Mouse (Mus musculus): Measurements from ENCODE around the gene Tcp11l2. TPM values are rescaled to one million over a fixed set of nuclear protein-coding genes. Genes with fewer than 3 reads are reported as not detected.
A peak's percentile ranks its signal among the peaks of the same experiment; 100 is the strongest.

Tcp11l2 gene
- total and polyA plus RNA-seq, 2 experiments from 2014 or later: 52.4 to 57.3 TPM

DNA sequence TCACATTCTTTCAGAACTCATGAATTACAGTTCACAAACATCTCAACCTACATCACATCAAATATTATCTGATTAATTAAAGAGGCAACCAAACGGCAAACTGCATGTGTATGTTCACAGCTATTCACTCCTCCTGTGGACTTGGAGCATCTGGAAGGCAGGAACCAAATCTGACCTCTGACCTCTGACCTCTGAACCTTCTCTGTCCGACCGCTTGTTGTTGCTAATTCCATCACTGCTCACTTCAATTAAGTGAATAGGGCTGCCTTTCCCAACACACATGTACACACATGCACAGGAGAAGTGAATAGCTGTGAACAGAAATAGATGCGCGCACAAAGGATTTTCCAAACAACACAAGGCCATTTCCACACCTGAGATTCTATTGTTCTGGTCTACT, 14.3 kb upstream of the Tcp11l2 start:
- DNase-seq (ENCODE audit: low spot score) (no peak), ATAC-seq (ENCODE audit: insufficient read depth, low read depth) (no peak)
- no peaks in the 10 kb centered on the region for H3K36me3 ChIP-seq (replicated peaks; ENCODE audit: control insufficient read depth, insufficient read depth, low read length)
- no peak overlapping the region for H3K4me2 ChIP-seq (ENCODE audit: low read depth, low read length)
- no peaks in the 10 kb centered on the region for H3K9me3 ChIP-seq (replicated peaks; ENCODE audit: control insufficient read depth, low read length)
- no peak overlapping the region for H3K27ac ChIP-seq (ENCODE audit: low read depth)
- no peak for TF ChIP-seq EP300 (IDR thresholded peaks at IDR 0.05; ENCODE audit: low read depth)
- no peak for TF ChIP-seq CTCF (IDR thresholded peaks at IDR 0.05; ENCODE audit: low read depth)
- peaks cover 3% of the 10 kb centered on the region; the same call in 1 of the 2 replicates for H3K4me1 ChIP-seq (ENCODE audit: control insufficient read depth, insufficient read depth)
- WGBS: 72% methylated on average over 5 of the region's 5 CpGs
- no peak overlapping the region for H3K9ac ChIP-seq (replicated peaks; ENCODE audit: low read depth, low read length)
- H3K27me3 ChIP-seq (ENCODE audit: control insufficient read depth, insufficient read depth, low read length): no peaks in the 10 kb centered on the region
- no peak overlapping the region for H3K4me3 ChIP-seq (ENCODE audit: low read depth, low read length)

DNA sequence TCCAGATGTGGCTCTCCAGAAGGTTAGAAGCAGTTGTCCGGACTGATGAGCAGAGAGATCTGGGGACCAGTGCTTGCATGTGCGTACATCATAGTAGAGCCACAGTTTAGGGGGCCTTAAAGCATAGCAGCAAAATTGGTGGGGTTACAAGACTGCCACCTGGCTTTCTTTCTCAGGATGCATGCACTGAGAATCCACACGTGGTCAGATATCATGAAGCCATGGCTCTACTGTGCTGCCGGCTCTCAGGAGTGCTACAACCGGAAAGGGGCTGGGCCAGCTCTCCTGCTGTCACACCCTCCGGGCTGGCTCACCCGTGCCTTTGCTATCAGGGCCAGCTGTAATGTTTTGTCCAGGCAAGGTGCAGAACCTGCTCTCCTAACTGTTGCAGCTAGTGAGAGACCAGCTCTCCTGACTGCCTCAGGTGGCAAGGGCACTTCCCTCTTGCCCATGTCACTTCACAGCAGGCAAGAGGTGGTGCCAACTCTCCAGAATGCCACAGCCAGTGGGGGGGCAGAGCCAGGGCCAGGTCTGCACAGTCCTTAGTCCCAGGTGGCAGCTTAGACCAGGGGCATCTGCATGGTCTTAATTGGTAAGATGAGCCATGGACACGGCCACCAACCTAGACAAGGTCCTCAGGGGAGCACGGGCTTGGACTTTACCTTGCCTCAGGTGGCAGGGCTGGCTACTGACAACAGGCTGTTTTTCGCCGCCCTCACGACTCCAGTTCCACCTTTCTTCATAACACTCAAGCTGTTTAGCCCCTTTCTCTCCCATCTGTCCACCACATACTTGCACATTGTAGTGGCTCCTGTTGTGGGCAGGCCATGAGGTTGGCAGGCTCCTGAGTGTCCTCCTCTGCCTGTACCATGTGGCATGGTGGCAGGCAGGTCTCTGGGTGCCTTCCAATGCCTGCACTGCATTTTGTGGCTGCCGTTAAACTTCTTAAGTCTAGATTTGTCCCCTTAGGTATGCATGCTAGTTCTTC, 13.6 kb upstream of the Tcp11l2 start:
- no peaks in the 10 kb centered on the region for H3K36me3 ChIP-seq (replicated peaks; ENCODE audit: control insufficient read depth, insufficient read depth, low read length)
- H3K9me3 ChIP-seq (replicated peaks; ENCODE audit: control insufficient read depth, low read length): no peaks in the 10 kb centered on the region
- 58% methylated on average over 13 of the region's 13 CpGs for WGBS
- H3K4me1 ChIP-seq (ENCODE audit: control insufficient read depth, insufficient read depth): peaks cover 3% of the 10 kb centered on the region; the same call in 1 of the 2 replicates
- no peak overlapping the region for H3K9ac ChIP-seq (replicated peaks; ENCODE audit: low read depth, low read length)
- peak; percentile 87 for ATAC-seq (ENCODE audit: insufficient read depth, low read depth)
- H3K27ac ChIP-seq (ENCODE audit: low read depth): no peak overlapping the region
- H3K27me3 ChIP-seq (ENCODE audit: control insufficient read depth, insufficient read depth, low read length): no peaks in the 10 kb centered on the region
- peak; percentile 61 for DNase-seq (ENCODE audit: low spot score)
- no peak overlapping the region for H3K4me2 ChIP-seq (ENCODE audit: low read depth, low read length)
- no peak overlapping the region for H3K4me3 ChIP-seq (ENCODE audit: low read depth, low read length)
- peak; percentile 48 for TF ChIP-seq CTCF (IDR thresholded peaks at IDR 0.05; ENCODE audit: low read depth)
- no peak for TF ChIP-seq EP300 (IDR thresholded peaks at IDR 0.05; ENCODE audit: low read depth)

DNA sequence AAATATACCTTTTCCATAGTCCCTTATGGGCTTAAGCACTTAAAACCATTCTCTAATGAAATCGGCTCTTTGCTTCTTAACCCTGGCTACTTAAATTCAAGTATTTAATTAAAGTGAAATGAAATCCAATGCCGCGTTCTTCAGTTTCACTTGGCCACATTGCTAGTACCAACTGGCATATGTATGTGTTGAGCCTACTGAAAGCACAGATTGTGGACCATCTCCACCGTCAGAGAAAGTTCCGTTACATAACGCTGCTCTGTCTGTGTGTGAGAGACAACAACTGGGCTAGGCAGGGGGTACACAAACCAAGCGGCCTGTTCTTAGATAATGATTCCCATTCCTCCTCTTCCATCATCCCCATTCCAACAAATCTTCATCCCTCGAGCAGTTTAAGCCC, 12.0 kb upstream of the Tcp11l2 start:
- Histone ChIP-seq H3K36me3 (replicated peaks; ENCODE audit: control insufficient read depth, insufficient read depth, low read length) (no peaks in the 10 kb centered on the region), H3K9me3 (replicated peaks; ENCODE audit: control insufficient read depth, low read length) (no peaks in the 10 kb centered on the region), H3K9ac (replicated peaks; ENCODE audit: low read depth, low read length) (no peak overlapping the region), H3K4me1 (ENCODE audit: control insufficient read depth, insufficient read depth) (peaks cover 3% of the 10 kb centered on the region; the same call in 1 of the 2 replicates), H3K27ac (ENCODE audit: low read depth) (no peak overlapping the region), H3K4me2 (ENCODE audit: low read depth, low read length) (no peak overlapping the region), H3K27me3 (ENCODE audit: control insufficient read depth, insufficient read depth, low read length) (no peaks in the 10 kb centered on the region), H3K4me3 (ENCODE audit: low read depth, low read length) (no peak overlapping the region)
- TF ChIP-seq EP300 (IDR thresholded peaks at IDR 0.05; ENCODE audit: low read depth) (no peak), CTCF (IDR thresholded peaks at IDR 0.05; ENCODE audit: low read depth) (no peak)
- 76% methylated on average over 8 of the region's 8 CpGs for WGBS
- ATAC-seq (ENCODE audit: insufficient read depth, low read depth) (no peak), DNase-seq (ENCODE audit: low spot score) (no peak)

DNA sequence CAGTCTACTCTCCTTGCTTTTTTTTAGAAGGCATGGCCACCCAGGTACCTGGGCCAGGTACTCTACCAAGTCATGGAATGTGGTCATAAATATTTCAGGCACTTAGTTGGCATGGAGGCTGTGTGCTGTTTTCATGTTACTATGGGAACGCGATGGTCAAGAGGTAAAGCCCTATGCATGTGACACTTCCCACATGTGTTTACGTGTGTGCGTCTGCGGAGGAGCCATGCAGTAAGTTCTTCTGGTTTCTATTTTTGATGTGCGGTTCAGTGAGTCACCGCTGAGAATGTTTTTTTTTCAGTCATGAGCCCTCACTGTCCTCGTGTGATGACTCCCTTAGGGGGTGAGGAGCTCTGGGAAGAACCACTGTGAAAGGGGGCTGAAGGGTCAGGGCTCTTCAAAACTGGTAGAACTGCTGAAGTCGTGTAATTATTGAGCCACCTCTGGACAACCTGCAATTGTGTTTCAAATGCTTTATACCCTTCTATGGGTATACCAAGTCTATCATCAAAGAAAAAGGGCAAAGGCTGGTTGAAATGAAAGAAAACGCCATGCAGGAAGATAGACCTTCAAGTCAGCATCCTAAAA, 5.3 kb upstream of the Tcp11l2 start:
- no peak for DNase-seq (ENCODE audit: low spot score)
- no peaks in the 10 kb centered on the region for H3K4me1 ChIP-seq (ENCODE audit: control insufficient read depth, insufficient read depth)
- WGBS: 64% methylated on average over 10 of the region's 10 CpGs
- no peak for ATAC-seq (ENCODE audit: insufficient read depth, low read depth)
- H3K36me3 ChIP-seq (replicated peaks; ENCODE audit: control insufficient read depth, insufficient read depth, low read length): no peaks in the 10 kb centered on the region
- TF ChIP-seq EP300 (IDR thresholded peaks at IDR 0.05; ENCODE audit: low read depth) (no peak), CTCF (IDR thresholded peaks at IDR 0.05; ENCODE audit: low read depth) (no peak)
- H3K27ac ChIP-seq (ENCODE audit: low read depth): no peak overlapping the region
- no peak overlapping the region for H3K9ac ChIP-seq (replicated peaks; ENCODE audit: low read depth, low read length)
- H3K9me3 ChIP-seq (replicated peaks; ENCODE audit: control insufficient read depth, low read length): no peaks in the 10 kb centered on the region
- H3K4me2 ChIP-seq (ENCODE audit: low read depth, low read length): no peak overlapping the region
- no peak overlapping the region for H3K4me3 ChIP-seq (ENCODE audit: low read depth, low read length)
- H3K27me3 ChIP-seq (ENCODE audit: control insufficient read depth, insufficient read depth, low read length): no peaks in the 10 kb centered on the region

DNA sequence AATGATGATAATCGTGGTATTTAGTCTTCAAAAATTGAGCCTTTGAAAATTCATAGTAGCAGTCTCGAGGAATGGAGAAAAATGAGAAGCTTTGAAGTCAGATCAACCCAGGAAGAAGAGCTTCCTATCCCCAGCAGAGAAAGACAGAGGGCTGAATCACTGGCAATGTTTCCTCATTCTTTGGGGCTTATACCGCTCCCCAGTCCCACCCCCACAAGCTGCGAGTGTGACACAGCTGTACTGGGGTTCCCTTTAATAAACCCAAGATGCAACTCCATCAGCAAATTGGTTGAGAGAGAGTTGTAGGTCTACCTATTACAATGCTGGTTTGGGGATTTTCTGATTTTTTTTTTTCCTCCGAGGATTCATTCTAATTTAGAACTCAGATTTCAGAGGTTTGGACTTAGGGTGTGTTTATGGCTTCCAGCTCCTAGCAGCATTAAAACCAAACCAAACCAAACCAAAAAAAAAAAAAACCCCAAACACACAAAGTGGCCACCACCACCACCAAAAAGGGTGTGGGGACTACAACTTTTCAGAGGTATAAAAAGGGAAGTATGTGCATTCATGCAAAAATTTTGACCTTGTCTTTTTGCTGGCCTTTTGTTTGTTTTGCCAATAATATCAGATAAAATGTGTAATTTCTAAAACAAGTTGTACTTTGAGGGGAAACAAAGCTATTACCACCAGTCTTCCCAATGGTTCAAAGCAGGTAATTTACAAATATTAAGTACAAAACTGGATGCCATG, 2.6 kb upstream of the Tcp11l2 start:
- Histone ChIP-seq H3K4me2 (ENCODE audit: low read depth, low read length) (no peak overlapping the region), H3K9ac (replicated peaks; ENCODE audit: low read depth, low read length) (no peak overlapping the region), H3K27me3 (ENCODE audit: control insufficient read depth, insufficient read depth, low read length) (no peaks in the 10 kb centered on the region), H3K4me1 (ENCODE audit: control insufficient read depth, insufficient read depth) (peaks cover 13% of the 10 kb centered on the region), H3K27ac (ENCODE audit: low read depth) (no peak overlapping the region), H3K36me3 (replicated peaks; ENCODE audit: control insufficient read depth, insufficient read depth, low read length) (no peaks in the 10 kb centered on the region), H3K9me3 (replicated peaks; ENCODE audit: control insufficient read depth, low read length) (no peaks in the 10 kb centered on the region), H3K4me3 (ENCODE audit: low read depth, low read length) (no peak overlapping the region)
- TF ChIP-seq CTCF (IDR thresholded peaks at IDR 0.05; ENCODE audit: low read depth) (no peak), EP300 (IDR thresholded peaks at IDR 0.05; ENCODE audit: low read depth) (no peak)
- ATAC-seq (ENCODE audit: insufficient read depth, low read depth) (no peak), DNase-seq (ENCODE audit: low spot score) (no peak)
- 52% methylated on average over 5 of the region's 5 CpGs for WGBS

All from heart, postnatal 0 days (tissue).